Mouse (Mus musculus) duodenum, adult 2 months (tissue): ENCODE data around the gene 1700020A23Rik. TPM values are rescaled to one million over a fixed set of nuclear protein-coding genes. Genes with fewer than 3 reads are reported as not detected.

Experiments
- polyA plus RNA-seq: library from polyadenylated mRNA; depleted of rRNA; stranded (reverse); fragments of >200 nt; gene quantifications from 2 replicates; pipeline ENCODE4 v1.2.3, GENCODE M21; 2012; ENCODE audit warnings: low replicate concordance; rRNA removed

1700020A23Rik gene
- not detected in 2 replicates for polyA plus RNA-seq

DNA sequence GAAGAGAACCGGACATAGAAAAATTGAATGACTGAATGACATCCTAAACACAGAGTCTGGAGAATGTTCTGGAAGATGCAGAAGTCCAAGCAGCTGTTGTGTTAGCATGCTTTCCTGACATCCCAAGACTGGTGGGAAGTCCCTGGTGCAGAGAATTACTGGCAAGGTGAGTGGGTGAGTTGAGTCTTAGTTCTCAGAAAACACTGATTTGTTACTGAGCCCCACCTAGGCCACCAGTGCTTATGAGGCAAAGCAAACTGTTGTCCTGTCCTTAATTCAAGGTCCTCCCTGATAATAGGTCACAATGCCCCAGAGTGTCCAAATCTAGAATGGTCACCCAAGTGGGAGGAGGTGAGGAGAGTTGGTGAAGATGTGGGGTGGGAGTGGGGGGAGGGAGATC, at the start of gene 1700020A23Rik, which contains the start of gene Gm28372:
TSS of gene 1700020A23Rik (plus strand) at position 321 of the 400 bp plus-strand sequence.
TSS of gene Gm28372 (plus strand) at position 301 of the 400 bp plus-strand sequence.

DNA sequence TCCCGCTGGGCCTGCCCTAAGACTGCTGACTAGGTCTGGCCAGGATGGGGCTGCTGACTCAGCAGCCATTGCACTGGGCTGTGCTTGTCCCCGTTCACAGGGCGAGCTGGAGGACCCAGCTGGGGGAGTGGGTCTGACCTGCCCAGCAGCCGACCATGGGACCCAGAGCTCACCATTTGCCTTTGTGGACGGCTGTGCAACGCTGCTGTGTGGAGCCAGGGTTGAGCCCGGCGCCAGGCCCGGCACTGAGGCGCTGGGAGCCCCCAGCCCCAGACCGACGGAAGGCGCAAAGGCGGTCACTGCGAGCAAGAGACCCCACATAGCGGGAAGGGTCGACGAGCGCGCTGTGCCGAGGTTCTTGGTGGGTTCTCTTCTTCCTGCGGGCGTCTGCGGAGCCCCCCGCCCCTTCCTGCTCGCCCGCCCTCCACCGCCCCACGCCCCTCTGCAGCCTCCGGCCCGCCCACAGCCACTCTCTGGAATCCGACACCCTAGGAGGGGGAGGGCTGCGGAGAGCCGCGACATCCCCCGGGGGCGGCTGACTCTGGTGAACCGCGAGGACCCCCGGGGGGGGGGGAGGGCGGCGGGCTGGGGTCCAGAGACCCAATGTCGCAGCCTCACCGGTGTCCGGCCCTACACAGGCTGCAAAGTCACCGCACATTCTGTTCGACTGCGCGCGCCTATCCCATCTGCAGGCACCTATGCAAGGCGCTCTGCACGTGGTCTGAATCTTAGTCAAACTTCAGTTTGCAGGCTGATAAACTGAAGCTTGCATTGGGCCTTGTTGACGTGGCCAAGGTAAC, 7.7 kb upstream of the 1700020A23Rik start, which contains the start of gene Cpxm1:
TSS of gene Cpxm1 (minus strand) at position 389 of the 800 bp plus-strand sequence.

GRCm38 (mm10) chr2:130406178-130406577, 1.1 kb downstream of the 1700020A23Rik start, which contains the start of gene Tmem239:
TSS of gene Tmem239 (plus strand) at chr2:130406478.

DNA sequence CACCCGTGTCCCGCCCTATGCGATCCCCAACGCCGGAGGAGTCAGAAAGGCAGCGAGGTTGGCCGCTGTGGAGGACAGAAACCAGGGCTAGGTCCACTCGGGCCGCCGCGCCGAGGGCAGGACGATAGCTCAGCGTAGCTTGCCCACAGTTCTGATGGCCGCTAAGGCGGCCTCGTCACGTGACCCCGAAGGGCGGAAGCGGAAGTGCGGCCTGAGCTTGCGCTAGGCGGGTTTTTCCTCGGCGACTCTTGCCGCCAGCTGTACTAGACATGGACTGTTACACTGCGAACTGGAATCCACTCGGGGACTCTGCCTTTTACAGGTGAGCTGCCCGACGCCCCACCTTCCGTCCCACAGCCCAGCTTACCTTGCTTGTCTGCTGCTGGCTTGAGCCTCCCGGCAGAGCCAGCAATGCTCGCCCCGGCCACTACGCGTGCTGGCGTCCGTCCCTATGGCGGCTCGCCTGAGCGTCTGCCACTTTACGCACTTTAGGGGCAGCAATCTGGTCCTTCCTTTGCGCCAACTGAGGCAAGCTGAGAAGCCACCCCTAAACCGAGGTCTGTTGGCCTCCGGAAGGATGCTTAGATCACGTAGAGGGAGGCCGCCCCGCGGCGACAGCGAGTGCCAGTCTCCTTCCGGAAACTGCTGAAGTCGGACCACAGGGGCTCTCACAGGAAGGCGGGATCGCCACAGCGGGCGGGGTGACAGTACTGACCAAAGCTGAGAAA, 19.2 kb downstream of the 1700020A23Rik start, which contains the start of the genes Vps16 and Pced1a:
TSS of gene Vps16 (plus strand) at position 214 of the 728 bp plus-strand sequence.
TSS of gene Pced1a (minus strand) at position 576 of the 728 bp plus-strand sequence.

GRCm38 (mm10) chr2:130449794-130450433, 44.9 kb downstream of the 1700020A23Rik start, which contains the start of gene Ptpra:
TSS of gene Ptpra (plus strand) at chr2:130450278.

Other genes with a start within 250 kb of the 1700020A23Rik start
- gene Snrpb, start 225.9 kb upstream of the 1700020A23Rik start, polyA plus RNA-seq: 226 and 267 TPM in 2 replicates
- not detected in 2 replicates for gene Tmc2, start 210.1 kb upstream of the 1700020A23Rik start, polyA plus RNA-seq
- gene Nop56, start 130.8 kb upstream of the 1700020A23Rik start, polyA plus RNA-seq: 16.7 and 33.7 TPM in 2 replicates
- 150 and 184 TPM in 2 replicates for gene Idh3b, start 120.7 kb upstream of the 1700020A23Rik start, polyA plus RNA-seq
- gene Ebf4, start 110.1 kb upstream of the 1700020A23Rik start, polyA plus RNA-seq: 1.4 and 1.8 TPM in 2 replicates
- 1.1 and 1.2 TPM in 2 replicates for gene Cpxm1, start 7.7 kb upstream of the 1700020A23Rik start, polyA plus RNA-seq
- gene Gm28372, start within 50 bp of the 1700020A23Rik start, polyA plus RNA-seq: not detected in 2 replicates
- not detected in 2 replicates for gene Tmem239, start 1.2 kb downstream of the 1700020A23Rik start, polyA plus RNA-seq
- 29.5 and 34.3 TPM in 2 replicates for gene Vps16, start 19.1 kb downstream of the 1700020A23Rik start, polyA plus RNA-seq
- gene Pced1a, start 19.4 kb downstream of the 1700020A23Rik start, polyA plus RNA-seq: 10.8 and 17.5 TPM in 2 replicates
- gene Ptpra, start 45.0 kb downstream of the 1700020A23Rik start, polyA plus RNA-seq: 12.7 and 22.3 TPM in 2 replicates
- gene Mrps26, start 158.5 kb downstream of the 1700020A23Rik start, polyA plus RNA-seq: 85.0 and 146 TPM in 2 replicates
- not detected in 2 replicates for gene Oxt, start 170.9 kb downstream of the 1700020A23Rik start, polyA plus RNA-seq
- gene Avp, start 177.3 kb downstream of the 1700020A23Rik start, polyA plus RNA-seq: 0.26 TPM in 1 of 2 replicates, not detected in the other
- gene Fastkd5, start 224.8 kb downstream of the 1700020A23Rik start, polyA plus RNA-seq: 0.23 and 0.46 TPM in 2 replicates
- 3.7 and 4.6 TPM in 2 replicates for gene Ubox5, start 224.8 kb downstream of the 1700020A23Rik start, polyA plus RNA-seq
- 48.2 and 56.0 TPM in 2 replicates for gene Lzts3, start 237.5 kb downstream of the 1700020A23Rik start, polyA plus RNA-seq